Mouse (Mus musculus) kidney, adult 2 months (tissue): ENCODE measurements at regions not wholly inside any gene's neighbourhood (a gene's known extent, or its start where the extent isn't known, plus 50 kb on each side); places are given as distances from the start of the nearest gene placed in this dataset.

Experiments used
- CTCF ChIP-seq: fragments of 200-500 bp; conservative IDR thresholded peaks from 2 replicates; pipeline ENCODE4 v1.5.1; 2011; ENCODE audit warnings: low read depth, mild to moderate bottlenecking, control low read depth, low read length, moderate library complexity, mixed read lengths; ENCODE audit not compliant: insufficient read depth, insufficient read length
- POLR2A ChIP-seq: fragments of 200-500 bp; IDR thresholded peaks from one replicate; pipeline ENCODE4 v1.6.1; 2011; ENCODE audit warnings: low read depth, low read length, control low read depth

DNA sequence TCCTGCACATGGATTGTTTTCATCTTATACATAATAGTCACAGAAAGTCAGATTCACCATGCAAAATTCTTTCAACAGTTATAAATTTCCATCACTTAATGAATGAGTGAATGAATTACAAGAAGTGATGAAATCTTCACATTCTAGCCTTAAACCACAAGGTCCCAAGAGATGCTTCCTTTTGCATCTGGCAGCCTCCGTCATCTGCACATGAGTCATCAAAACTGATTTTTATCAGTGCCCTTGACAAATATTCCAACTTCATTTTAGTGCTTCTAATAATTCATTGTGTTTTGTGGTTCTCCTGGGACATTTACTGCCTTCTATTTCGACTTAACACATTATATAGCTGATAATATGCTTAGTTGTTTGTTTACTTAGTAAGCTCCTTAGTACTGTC lies 1291.9 kb downstream of the Efna5 start:
- TF ChIP-seq CTCF = no peak
- TF ChIP-seq POLR2A = no peak
